Mouse (Mus musculus) kidney, embryonic 16.5 days (tissue): ENCODE data around the gene Mta1. TPM values are rescaled to one million over a fixed set of nuclear protein-coding genes. Genes with fewer than 3 reads are reported as not detected.

Experiments used
- ATAC-seq: fragments of 200-750 bp; cut with Nextera tagmentation; 2 replicates; pipeline ENCODE4 v1.8.0; 2017; ENCODE audit warnings: moderate TSS enrichment; ENCODE audit not compliant: low FRiP score, low TSS enrichment
- H3K27ac ChIP-seq: fragments of 300-500 bp; sonication (generic); 2 replicates; pipeline ENCODE4 v1.5.1; 2014; ENCODE audit warnings: low read length
- H3K27me3 ChIP-seq: fragments of 300-500 bp; sonication (generic); 2 replicates; pipeline ENCODE4 v1.6.1; 2014; ENCODE audit warnings: low read length, control low read depth, mixed read lengths; ENCODE audit not compliant: insufficient read depth
- H3K36me3 ChIP-seq: fragments of 300-500 bp; sonication (generic); 2 replicates; pipeline ENCODE4 v1.6.1; 2014; ENCODE audit warnings: low read length, control low read depth, mixed read lengths; ENCODE audit not compliant: insufficient read depth
- H3K4me1 ChIP-seq: fragments of 300-500 bp; sonication (generic); 2 replicates; pipeline ENCODE4 v1.6.1; 2014; ENCODE audit warnings: low read length, control low read depth, mixed read lengths; ENCODE audit not compliant: insufficient read depth
- H3K4me2 ChIP-seq: fragments of 300-500 bp; sonication (generic); replicated peaks from 2 replicates; pipeline ENCODE4 v1.6.1; 2014; ENCODE audit warnings: low read depth, low read length
- H3K4me3 ChIP-seq: fragments of 300-500 bp; sonication (generic); 2 replicates; pipeline ENCODE4 v1.5.1; 2014; ENCODE audit warnings: mild to moderate bottlenecking, low read length
- H3K9ac ChIP-seq: fragments of 300-500 bp; sonication (generic); replicated peaks from 2 replicates; pipeline ENCODE4 v1.6.1; 2014; ENCODE audit warnings: low read length
- H3K9me3 ChIP-seq: fragments of 300-500 bp; sonication (generic); 2 replicates; pipeline ENCODE4 v1.6.1; 2016; ENCODE audit warnings: low read length, control low read depth
- WGBS: fragments of 180-500 bp; shearing (Covaris S2); extraction: QIAGEN DNeasy Blood & Tissue Kit; methylation state at CpG from one replicate; pipeline ENCODE4 v1.1.7; 2014; 5-methylcytosine and 5-hydroxymethylcytosine counted together
- polyA plus RNA-seq: library from polyadenylated mRNA; unstranded; fragments of >200 nt; fragmentation: Nextera tagmentation; extraction: Ambion mirVana; gene quantifications from 2 replicates; pipeline ENCODE4 v1.2.1, GENCODE M21; 2015

Gene Mta1
- polyA plus RNA-seq, 1 experiment from 2014 or later, result 15.4 TPM

GRCm38 (mm10) chr12:113145591-113145990 lies 47.5 kb downstream of the Mta1 start:
- Histone ChIP-seq H3K27ac (no peak overlapping the region), H3K9ac (no peak overlapping the region), H3K4me1 (peaks cover 72% of the 10 kb centered on the region), H3K36me3 (peaks cover 18% of the 10 kb centered on the region), H3K4me3 (no peak overlapping the region), H3K27me3 (no peaks in the 10 kb centered on the region; the same call in 1 of the 2 replicates), H3K4me2 (no peak overlapping the region), H3K9me3 (no peaks in the 10 kb centered on the region)
- ATAC-seq, result no peak
- 81% methylated on average over 5 of the region's 5 CpGs for WGBS

- no peaks in the 10 kb centered on the region for H3K9me3 ChIP-seq
- ATAC-seq, result peak; percentile 17; the same call in 1 of the 2 replicates
- peaks cover 67% of the 10 kb centered on the region for H3K4me1 ChIP-seq
- peaks cover 18% of the 10 kb centered on the region for H3K36me3 ChIP-seq
- no peaks in the 10 kb centered on the region; the same call in 1 of the 2 replicates for H3K27me3 ChIP-seq
- H3K27ac ChIP-seq, result peak within 1 kb of the TSS; percentile 19; the same call in 1 of the 2 replicates
- H3K4me2 ChIP-seq, result peak within 1 kb of the TSS; percentile 59
- H3K4me3 ChIP-seq, result peak within 1 kb of the TSS; percentile 32
- H3K9ac ChIP-seq, result peak within 1 kb of the TSS; percentile 51
- WGBS, result 6% methylated on average over 45 of the region's 45 CpGs
These were observed 48.3 kb downstream of the Mta1 start, which contains the start of gene Crip1 for GRCm38 (mm10) chr12:113146112-113147057. Gene Crip1, plus strand, starts transcription at chr12:113146316.

- WGBS, result 77% methylated on average over 8 of the region's 8 CpGs
- Histone ChIP-seq H3K4me2 (no peak overlapping the region), H3K4me3 (no peak overlapping the region), H3K36me3 (peaks cover 18% of the 10 kb centered on the region), H3K9me3 (no peaks in the 10 kb centered on the region), H3K9ac (no peak overlapping the region; the same call in 1 of the 2 replicates), H3K27ac (peak overlapping the region; percentile 18; the same call in 1 of the 2 replicates), H3K27me3 (no peaks in the 10 kb centered on the region; the same call in 1 of the 2 replicates), H3K4me1 (peaks cover 67% of the 10 kb centered on the region)
- ATAC-seq, result no peak
These were observed 49.4 kb downstream of the Mta1 start for GRCm38 (mm10) chr12:113147481-113147880.

GRCm38 (mm10) chr12:113148381-113149035 lies 50.4 kb downstream of the Mta1 start:
- H3K9me3 ChIP-seq, result no peaks in the 10 kb centered on the region
- WGBS, result 42% methylated on average over 16 of the region's 16 CpGs
- ATAC-seq, result no peak
- H3K36me3 ChIP-seq, result peaks cover 16% of the 10 kb centered on the region
- no peak overlapping the region for H3K4me2 ChIP-seq
- no peaks in the 10 kb centered on the region; the same call in 1 of the 2 replicates for H3K27me3 ChIP-seq
- peaks cover 58% of the 10 kb centered on the region for H3K4me1 ChIP-seq
- H3K9ac ChIP-seq, result no peak overlapping the region
- H3K4me3 ChIP-seq, result no peak overlapping the region
- H3K27ac ChIP-seq, result no peak overlapping the region

GRCm38 (mm10) chr12:113149341-113149740 lies 51.3 kb downstream of the Mta1 start:
- H3K27me3 ChIP-seq, result no peaks in the 10 kb centered on the region; the same call in 1 of the 2 replicates
- WGBS, result 81% methylated on average over 4 of the region's 4 CpGs
- peaks cover 51% of the 10 kb centered on the region for H3K4me1 ChIP-seq
- H3K4me2 ChIP-seq, result no peak overlapping the region
- H3K9me3 ChIP-seq, result no peaks in the 10 kb centered on the region
- H3K27ac ChIP-seq, result no peak overlapping the region
- peaks cover 8% of the 10 kb centered on the region; the same call in 1 of the 2 replicates for H3K36me3 ChIP-seq
- H3K4me3 ChIP-seq, result no peak overlapping the region
- ATAC-seq, result no peak
- H3K9ac ChIP-seq, result no peak overlapping the region

GRCm38 (mm10) chr12:113149896-113150295 lies 51.8 kb downstream of the Mta1 start:
- ATAC-seq, result no peak
- Histone ChIP-seq H3K27ac (no peak overlapping the region), H3K9me3 (no peaks in the 10 kb centered on the region), H3K36me3 (peaks cover 2% of the 10 kb centered on the region; the same call in 1 of the 2 replicates), H3K4me3 (no peak overlapping the region), H3K4me2 (no peak overlapping the region), H3K9ac (no peak overlapping the region), H3K4me1 (peaks cover 54% of the 10 kb centered on the region), H3K27me3 (no peaks in the 10 kb centered on the region; the same call in 1 of the 2 replicates)
- 73% methylated on average over 3 of the region's 3 CpGs for WGBS

- no peak overlapping the region for H3K27ac ChIP-seq
- ATAC-seq, result no peak
- no peak overlapping the region for H3K4me3 ChIP-seq
- no peak overlapping the region for H3K9ac ChIP-seq
- H3K9me3 ChIP-seq, result no peaks in the 10 kb centered on the region
- no peaks in the 10 kb centered on the region; the same call in 1 of the 2 replicates for H3K27me3 ChIP-seq
- WGBS, result 78% methylated on average over 4 of the region's 4 CpGs
- peaks cover 55% of the 10 kb centered on the region for H3K4me1 ChIP-seq
- H3K4me2 ChIP-seq, result no peak overlapping the region
- H3K36me3 ChIP-seq, result no peaks in the 10 kb centered on the region; the same call in 1 of the 2 replicates
These were observed 52.5 kb downstream of the Mta1 start for GRCm38 (mm10) chr12:113150591-113150990.

- H3K9ac ChIP-seq, result no peak overlapping the region; the same call in 1 of the 2 replicates
- no peak overlapping the region for H3K27ac ChIP-seq
- H3K4me1 ChIP-seq, result peaks cover 51% of the 10 kb centered on the region
- 68% methylated on average over 8 of the region's 8 CpGs for WGBS
- H3K36me3 ChIP-seq, result no peaks in the 10 kb centered on the region
- no peak for ATAC-seq
- no peaks in the 10 kb centered on the region for H3K9me3 ChIP-seq
- no peaks in the 10 kb centered on the region; the same call in 1 of the 2 replicates for H3K27me3 ChIP-seq
- peak overlapping the region; percentile 95; the same call in 1 of the 2 replicates for H3K4me2 ChIP-seq
- H3K4me3 ChIP-seq, result no peak overlapping the region
These were observed 53.0 kb downstream of the Mta1 start for GRCm38 (mm10) chr12:113151046-113151445.

GRCm38 (mm10) chr12:113151661-113152271 lies 53.7 kb downstream of the Mta1 start:
- H3K9me3 ChIP-seq, result no peaks in the 10 kb centered on the region
- 1% methylated on average over 36 of the region's 36 CpGs for WGBS
- no peaks in the 10 kb centered on the region; the same call in 1 of the 2 replicates for H3K27me3 ChIP-seq
- H3K4me2 ChIP-seq, result peak overlapping the region; percentile 95
- peaks cover 47% of the 10 kb centered on the region for H3K4me1 ChIP-seq
- peak overlapping the region; percentile 70 for H3K9ac ChIP-seq
- H3K27ac ChIP-seq, result no peak overlapping the region
- peak overlapping the region; percentile 63 for H3K4me3 ChIP-seq
- no peak for ATAC-seq
- H3K36me3 ChIP-seq, result no peaks in the 10 kb centered on the region
